Mouse (Mus musculus) liver, adult 2 months (tissue): ENCODE results near the gene Abcb4. TPM values are rescaled to one million over a fixed set of nuclear protein-coding genes. Genes with fewer than 3 reads are reported as not detected.
"Not testable (repeated sequence)": the region's sequence is repeated elsewhere in the genome, so short reads cannot be mapped to it uniquely, and the experiment has no call there.

Experiments used
- DNase-seq: peaks from one replicate; pipeline ENCODE4 v3.0.0-alpha.2; 2011; ENCODE audit warnings: low read depth, low spot score; ENCODE audit errors: extremely low read depth
- H3K27ac ChIP-seq: fragments of 200-500 bp; replicated peaks from 2 replicates; pipeline ENCODE4 v1.5.1; 2012; ENCODE audit warnings: low read depth, mild to moderate bottlenecking, control low read depth, inconsistent platforms, low read length; ENCODE audit not compliant: insufficient read depth
- H3K27me3 ChIP-seq: fragments of 200-500 bp; 2 replicates; pipeline ENCODE4 v1.6.1; 2012; ENCODE audit warnings: mild to moderate bottlenecking, moderate library complexity, low read length, inconsistent platforms; ENCODE audit not compliant: control insufficient read depth, insufficient read depth
- H3K36me3 ChIP-seq: fragments of 200-500 bp; 2 replicates; pipeline ENCODE4 v1.6.1; 2012; ENCODE audit warnings: low read length, inconsistent platforms; ENCODE audit not compliant: control insufficient read depth, insufficient read depth
- H3K4me1 ChIP-seq: fragments of 200-500 bp; 2 replicates; pipeline ENCODE4 v1.6.1; 2011; ENCODE audit warnings: low read length; ENCODE audit not compliant: control insufficient read depth, insufficient read depth
- H3K4me3 ChIP-seq: fragments of 200-500 bp; 2 replicates; pipeline ENCODE4 v1.5.1; 2011; ENCODE audit warnings: low read depth, mild to moderate bottlenecking, control low read depth, low read length, moderate library complexity; ENCODE audit not compliant: insufficient read depth
- H3K79me2 ChIP-seq: fragments of 200-500 bp; 2 replicates; pipeline ENCODE4 v1.6.1; 2012; ENCODE audit warnings: inconsistent platforms, mild to moderate bottlenecking, low read length, moderate library complexity; ENCODE audit not compliant: control insufficient read depth, insufficient read depth
- H3K9ac ChIP-seq: fragments of 200-500 bp; 2 replicates; pipeline ENCODE4 v1.6.1; 2012; ENCODE audit warnings: low read depth, mild to moderate bottlenecking, control low read depth, inconsistent platforms, low read length
- CTCF ChIP-seq: fragments of 200-500 bp; IDR thresholded peaks from 2 replicates; pipeline ENCODE4 v1.5.1; 2011; ENCODE audit warnings: low read depth, low read length, control low read depth
- POLR2A ChIP-seq: fragments of 200-500 bp; IDR thresholded peaks from 2 replicates; pipeline ENCODE4 v1.6.1; 2011; ENCODE audit warnings: low read length, control low read depth; ENCODE audit not compliant: insufficient read depth; ENCODE audit errors: extremely low read depth
- WGBS: fragments of 180-500 bp; shearing (Covaris S2); methylation state at CpG from one replicate; pipeline ENCODE4 v1.1.7; 2018; 5-methylcytosine and 5-hydroxymethylcytosine counted together
- polyA plus RNA-seq: library from polyadenylated mRNA; depleted of rRNA; stranded (reverse); fragments of >200 nt; gene quantifications from 2 replicates; pipeline ENCODE4 v1.2.3, GENCODE M21; 2012; rRNA removed
- total RNA-seq: library from RNA; depleted of rRNA; stranded (reverse); fragments of >200 nt; gene quantifications from 2 replicates; pipeline ENCODE4 v1.2.3, GENCODE M21; 2014; rRNA removed

Gene Abcb4
- 164 and 202 TPM in 2 replicates for total RNA-seq
- 66.9 and 77.2 TPM in 2 replicates for polyA plus RNA-seq

DNA sequence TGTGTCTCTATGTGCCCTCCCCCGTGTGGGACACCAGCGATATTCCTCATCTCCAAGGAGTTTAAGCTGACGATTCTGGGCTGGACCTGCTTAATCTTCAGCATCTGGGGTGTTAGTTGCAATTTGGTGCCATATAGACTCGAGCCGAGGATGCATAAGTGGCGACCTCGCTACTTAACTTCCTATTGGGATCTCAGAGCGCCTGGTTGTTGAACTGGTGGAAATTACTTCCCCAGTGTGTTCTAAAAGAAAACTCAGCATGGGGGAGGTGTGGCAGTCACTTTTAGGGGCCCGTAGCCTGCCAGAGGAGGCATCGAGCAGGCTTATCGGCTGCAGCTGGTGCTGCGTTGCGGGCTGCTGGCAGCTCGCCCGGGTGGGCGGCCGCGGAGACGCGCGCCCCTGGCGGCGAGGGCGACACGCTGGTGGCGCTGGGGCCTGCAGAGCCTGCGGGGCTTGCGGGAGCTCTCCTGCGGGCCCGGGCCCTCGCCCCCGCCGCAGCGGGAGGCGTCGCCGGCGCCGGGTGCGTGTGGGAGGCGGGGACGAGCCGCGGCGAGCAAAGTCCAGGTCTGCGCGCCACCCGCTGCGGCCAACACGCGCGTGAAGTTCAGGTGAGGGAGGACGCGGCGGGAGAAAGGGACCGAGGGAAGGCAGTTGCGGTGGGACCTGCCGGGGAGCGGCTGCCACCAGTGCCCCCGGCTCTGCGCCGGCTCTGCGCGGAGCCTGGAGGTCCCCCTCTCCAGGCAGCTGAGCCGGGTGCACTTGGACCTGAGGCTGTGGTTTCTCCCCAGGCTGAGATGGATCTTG lies at the start of gene Abcb4:
Gene Abcb4 (plus strand): TSS at position 418 of the 804 bp plus-strand sequence.
- Histone ChIP-seq H3K36me3 (peaks cover 7% of the 10 kb centered on the region), H3K79me2 (peaks cover 7% of the 10 kb centered on the region; the same call in 1 of the 2 replicates), H3K4me1 (peaks cover 10% of the 10 kb centered on the region; the same call in 1 of the 2 replicates), H3K9ac (peak within 1 kb of the TSS; percentile 98), H3K4me3 (peak within 1 kb of the TSS; percentile 95), H3K27ac (peak within 1 kb of the TSS; percentile 99), H3K27me3 (no peaks in the 10 kb centered on the region)
- DNase-seq: peak; percentile 64
- TF ChIP-seq CTCF (peak; percentile 51), POLR2A (peak; percentile 88)
- 1% methylated on average over 65 of the region's 65 CpGs for WGBS

DNA sequence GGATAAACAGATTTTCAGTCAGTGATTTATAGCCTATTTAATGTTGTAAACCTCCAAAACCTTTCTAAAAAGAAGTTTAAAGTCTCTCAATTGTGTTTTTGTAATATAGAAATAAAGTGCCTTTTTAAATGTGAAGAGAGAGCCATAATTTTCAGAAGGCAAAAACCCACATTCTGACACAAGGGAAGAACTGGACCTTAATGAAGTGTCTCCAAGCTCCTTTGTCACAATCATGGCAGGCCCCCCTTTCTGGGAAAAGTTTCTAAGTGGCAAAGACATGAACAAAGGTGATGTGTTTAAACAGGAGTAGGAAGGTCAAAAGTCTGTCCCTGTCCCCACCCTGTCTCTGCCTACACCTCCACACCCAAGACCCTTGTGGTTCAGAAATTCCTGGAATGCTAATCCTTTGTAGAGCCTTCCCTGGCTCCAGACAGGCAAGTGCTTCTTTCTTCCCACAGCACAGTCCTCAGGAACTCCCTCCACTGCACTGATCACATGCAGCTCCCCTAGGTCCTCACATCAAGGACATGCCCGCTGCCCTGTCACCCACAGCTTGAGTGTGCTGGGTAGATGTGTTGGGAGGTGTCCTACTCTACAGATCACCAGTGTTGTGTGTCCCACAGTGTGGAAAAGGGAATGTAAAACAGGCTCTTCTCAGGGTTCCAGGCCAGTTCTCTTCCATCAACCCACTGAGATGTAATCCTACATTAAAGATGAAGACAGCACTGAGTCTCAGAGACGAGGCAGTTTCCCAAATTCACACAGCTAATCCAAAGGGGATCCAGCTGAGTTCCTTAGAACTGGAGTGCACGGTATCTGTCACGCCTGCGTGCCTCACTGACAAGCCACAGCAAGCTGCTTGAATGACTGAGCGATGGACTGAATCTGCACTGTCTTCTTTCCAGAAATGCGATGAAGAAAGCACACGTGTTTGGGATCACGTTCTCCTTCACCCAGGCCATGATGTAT lies 44.6 kb upstream of the Abcb4 start:
- not testable (repeated sequence) for H3K4me1 ChIP-seq, H3K27ac ChIP-seq, H3K27me3 ChIP-seq, H3K9ac ChIP-seq, H3K79me2 ChIP-seq, H3K4me3 ChIP-seq, H3K36me3 ChIP-seq
- peak; percentile 16 for DNase-seq
- 46% methylated on average over 8 of the region's 9 CpGs for WGBS

DNA sequence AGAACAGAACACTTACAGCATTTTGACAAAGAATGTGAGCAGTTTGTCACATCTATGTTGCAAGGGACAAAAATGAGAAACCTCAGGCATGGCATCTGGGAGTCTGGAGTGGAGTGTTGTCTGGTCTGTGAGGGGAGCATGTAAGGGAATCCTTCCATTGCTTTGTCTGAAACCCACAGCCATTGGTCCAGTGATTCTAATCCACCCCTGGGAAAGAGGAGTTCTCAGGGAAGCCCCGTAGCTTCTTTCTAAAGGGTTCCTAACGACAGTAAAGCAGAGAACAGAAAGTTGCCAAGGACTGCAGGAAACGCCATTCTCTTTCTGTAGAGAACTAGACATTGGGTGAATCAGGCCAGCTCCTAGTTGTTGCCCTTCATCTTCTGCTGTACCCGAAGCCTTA lies 42.7 kb upstream of the Abcb4 start:
- no peaks in the 10 kb centered on the region for H3K36me3 ChIP-seq
- no peaks in the 10 kb centered on the region for H3K27me3 ChIP-seq
- H3K79me2 ChIP-seq: no peaks in the 10 kb centered on the region
- TF ChIP-seq CTCF: no peak
- TF ChIP-seq POLR2A: no peak
- no peaks in the 10 kb centered on the region; the same call in 1 of the 2 replicates for H3K4me1 ChIP-seq
- H3K27ac ChIP-seq: no peak overlapping the region
- no peak for DNase-seq
- no peak overlapping the region for H3K4me3 ChIP-seq
- no peak overlapping the region for H3K9ac ChIP-seq
- 84% methylated on average over 4 of the region's 4 CpGs for WGBS

DNA sequence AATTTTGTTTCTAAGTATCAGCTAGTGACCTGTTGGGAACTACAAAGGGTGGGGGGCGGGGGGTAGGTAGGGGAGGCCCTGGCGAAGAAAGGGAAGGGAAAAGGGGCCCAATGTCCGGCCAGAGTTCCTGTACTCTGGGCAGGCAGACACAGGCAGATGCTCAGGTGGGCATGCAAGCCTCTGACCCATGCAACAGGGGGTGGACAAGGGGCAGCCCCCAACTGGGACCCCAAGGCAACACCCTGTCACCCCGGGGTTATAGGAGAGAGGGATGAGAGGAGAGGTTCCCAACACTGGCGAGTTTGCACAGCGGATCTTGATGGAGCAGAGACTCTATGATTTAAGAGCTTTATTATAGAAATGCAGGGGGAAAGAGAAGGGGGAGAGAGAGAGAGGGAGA lies 36.3 kb upstream of the Abcb4 start:
- no peaks in the 10 kb centered on the region for H3K79me2 ChIP-seq
- H3K36me3 ChIP-seq: no peaks in the 10 kb centered on the region
- H3K9ac ChIP-seq: no peak overlapping the region
- no peaks in the 10 kb centered on the region for H3K27me3 ChIP-seq
- H3K4me1 ChIP-seq: no peaks in the 10 kb centered on the region
- no peak overlapping the region for H3K27ac ChIP-seq
- no peak overlapping the region for H3K4me3 ChIP-seq
- DNase-seq: no peak
- 78% methylated on average over 6 of the region's 6 CpGs for WGBS
- TF ChIP-seq POLR2A: no peak

DNA sequence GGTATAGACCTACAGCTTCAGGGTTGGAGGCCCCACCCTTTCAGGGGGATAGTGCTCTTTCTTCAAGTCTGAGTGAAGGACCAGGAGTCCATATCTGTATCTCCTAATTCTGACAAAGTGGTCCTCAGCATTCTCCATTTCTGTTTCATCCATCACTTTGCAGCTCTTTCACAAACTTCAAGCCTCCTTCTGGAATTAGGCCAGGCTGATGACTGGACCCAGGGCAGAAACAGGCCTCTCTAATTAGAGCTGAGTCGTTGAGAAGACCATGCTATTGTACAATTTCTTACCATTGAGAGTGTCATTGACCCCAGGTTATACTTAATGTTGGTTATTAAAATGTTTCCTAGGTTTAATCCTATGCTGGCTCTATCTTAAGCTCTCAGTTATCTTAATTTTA lies 31.7 kb upstream of the Abcb4 start:
- H3K79me2 ChIP-seq: no peaks in the 10 kb centered on the region
- H3K27ac ChIP-seq: no peak overlapping the region
- no peaks in the 10 kb centered on the region; the same call in 1 of the 2 replicates for H3K4me1 ChIP-seq
- 65% methylated on average over 1 of the region's 1 CpGs for whole genome bisulfite sequencing
- H3K27me3 ChIP-seq: no peaks in the 10 kb centered on the region
- no peak overlapping the region for H3K4me3 ChIP-seq
- no peaks in the 10 kb centered on the region for H3K36me3 ChIP-seq
- TF ChIP-seq POLR2A (no peak), CTCF (no peak)
- DNase-seq: no peak
- no peak overlapping the region for H3K9ac ChIP-seq
